Mouse (Mus musculus) limb, embryonic 13.5 days (tissue): ENCODE data around the gene Chd1. TPM values are rescaled to one million over a fixed set of nuclear protein-coding genes. Genes with fewer than 3 reads are reported as not detected.

Experiments used
- ATAC-seq: fragments of 200-750 bp; cut with Nextera tagmentation; 2 replicates; pipeline ENCODE4 v1.8.0; 2017; ENCODE audit warnings: low read depth, moderate number of reproducible peaks, moderate TSS enrichment; ENCODE audit not compliant: low FRiP score
- H3K27ac ChIP-seq: fragments of 300-500 bp; sonication (generic); 2 replicates; pipeline ENCODE4 v1.5.1; 2015; ENCODE audit warnings: inconsistent platforms, mild to moderate bottlenecking, moderate library complexity
- H3K27me3 ChIP-seq: fragments of 300-500 bp; sonication (generic); 2 replicates; pipeline ENCODE4 v1.6.1; 2015; ENCODE audit warnings: mild to moderate bottlenecking, inconsistent platforms
- H3K36me3 ChIP-seq: fragments of 300-500 bp; sonication (generic); 2 replicates; pipeline ENCODE4 v1.6.1; 2015; ENCODE audit warnings: inconsistent platforms, mild to moderate bottlenecking, moderate library complexity
- H3K4me1 ChIP-seq: fragments of 300-500 bp; sonication (generic); 2 replicates; pipeline ENCODE4 v1.6.1; 2015; ENCODE audit warnings: inconsistent platforms
- H3K4me2 ChIP-seq: fragments of 300-500 bp; sonication (generic); replicated peaks from 2 replicates; pipeline ENCODE4 v1.6.1; 2015; ENCODE audit warnings: inconsistent platforms, mild to moderate bottlenecking, moderate library complexity
- H3K4me3 ChIP-seq: fragments of 300-500 bp; sonication (generic); 2 replicates; pipeline ENCODE4 v1.5.1; 2015; ENCODE audit warnings: moderate library complexity, mild to moderate bottlenecking, inconsistent platforms
- H3K9ac ChIP-seq: fragments of 300-500 bp; sonication (generic); 2 replicates; pipeline ENCODE4 v1.6.1; 2015; ENCODE audit warnings: mild to moderate bottlenecking, inconsistent platforms
- H3K9me3 ChIP-seq: fragments of 300-500 bp; sonication (generic); 2 replicates; pipeline ENCODE4 v1.6.1; 2016; ENCODE audit warnings: inconsistent platforms
- WGBS: fragments of 180-500 bp; shearing (Covaris S2); methylation state at CpG from one replicate; pipeline ENCODE4 v1.1.7; 2015; 5-methylcytosine and 5-hydroxymethylcytosine counted together
- polyA plus RNA-seq: library from polyadenylated mRNA; unstranded; fragments of >200 nt; fragmentation: Nextera tagmentation; extraction: Ambion mirVana; gene quantifications from 2 replicates; pipeline ENCODE4 v1.2.1, GENCODE M21; 2015

The Chd1 gene
- polyA plus RNA-seq, result 31.3 and 32.4 TPM in 2 replicates

- 1% methylated on average over 39 of the region's 124 CpGs for WGBS
- peaks cover 13% of the 10 kb centered on the region for H3K4me1 ChIP-seq
- peak within 1 kb of the TSS; percentile 89 for H3K4me3 ChIP-seq
- H3K9me3 ChIP-seq, result no peaks in the 10 kb centered on the region
- H3K36me3 ChIP-seq, result peaks cover 14% of the 10 kb centered on the region
- no peaks in the 10 kb centered on the region for H3K27me3 ChIP-seq
- H3K4me2 ChIP-seq, result peak within 1 kb of the TSS; percentile 89
- peak within 1 kb of the TSS; percentile 94 for H3K27ac ChIP-seq
- peak within 1 kb of the TSS; percentile 96 for H3K9ac ChIP-seq
- peak; percentile 95 for ATAC-seq
Observed at GRCm38 (mm10) chr17:15704475-15705300, at the start of gene Chd1. TSS of gene Chd1 (plus strand) at chr17:15704967.

- peak; percentile 82 for ATAC-seq
- 6% methylated on average over 6 of the region's 6 CpGs for WGBS
- H3K9ac ChIP-seq, result peak overlapping the region; percentile 25; the same call in 1 of the 2 replicates
- H3K4me1 ChIP-seq, result peaks cover 11% of the 10 kb centered on the region
- no peak overlapping the region for H3K27ac ChIP-seq
- no peaks in the 10 kb centered on the region for H3K36me3 ChIP-seq
- H3K27me3 ChIP-seq, result no peaks in the 10 kb centered on the region
- no peaks in the 10 kb centered on the region for H3K9me3 ChIP-seq
- H3K4me2 ChIP-seq, result peak overlapping the region; percentile 47
- peak overlapping the region; percentile 6; the same call in 1 of the 2 replicates for H3K4me3 ChIP-seq
Observed at GRCm38 (mm10) chr17:15656881-15657607, 47.7 kb upstream of the Chd1 start.

GRCm38 (mm10) chr17:15672870-15673269, 31.9 kb upstream of the Chd1 start:
- no peak overlapping the region for H3K27ac ChIP-seq
- H3K27me3 ChIP-seq, result no peaks in the 10 kb centered on the region
- no peak overlapping the region for H3K9ac ChIP-seq
- H3K4me3 ChIP-seq, result no peak overlapping the region
- no peaks in the 10 kb centered on the region for H3K9me3 ChIP-seq
- WGBS, result 27% methylated on average over 5 of the region's 5 CpGs
- H3K36me3 ChIP-seq, result no peaks in the 10 kb centered on the region
- no peak overlapping the region for H3K4me2 ChIP-seq
- no peak for ATAC-seq
- peaks cover 4% of the 10 kb centered on the region; the same call in 1 of the 2 replicates for H3K4me1 ChIP-seq

- Histone ChIP-seq H3K36me3 (no peaks in the 10 kb centered on the region), H3K4me2 (no peak overlapping the region), H3K9me3 (no peaks in the 10 kb centered on the region), H3K9ac (no peak overlapping the region), H3K27me3 (no peaks in the 10 kb centered on the region), H3K4me1 (0 out of 2 replicates have a peak, but pooled peaks cover under 1% of the 10 kb centered on the region), H3K4me3 (no peak overlapping the region), H3K27ac (no peak overlapping the region)
- ATAC-seq, result no peak
- 37% methylated on average over 6 of the region's 6 CpGs for WGBS
Observed at GRCm38 (mm10) chr17:15677970-15678645, 26.7 kb upstream of the Chd1 start.

GRCm38 (mm10) chr17:15679966-15680630, 24.7 kb upstream of the Chd1 start:
- no peak overlapping the region for H3K9ac ChIP-seq
- H3K4me3 ChIP-seq, result no peak overlapping the region
- WGBS, result 87% methylated on average over 9 of the region's 9 CpGs
- ATAC-seq, result no peak
- no peak overlapping the region for H3K27ac ChIP-seq
- H3K36me3 ChIP-seq, result no peaks in the 10 kb centered on the region
- H3K9me3 ChIP-seq, result no peaks in the 10 kb centered on the region
- no peak overlapping the region for H3K4me2 ChIP-seq
- no peaks in the 10 kb centered on the region for H3K4me1 ChIP-seq
- no peaks in the 10 kb centered on the region for H3K27me3 ChIP-seq

DNA sequence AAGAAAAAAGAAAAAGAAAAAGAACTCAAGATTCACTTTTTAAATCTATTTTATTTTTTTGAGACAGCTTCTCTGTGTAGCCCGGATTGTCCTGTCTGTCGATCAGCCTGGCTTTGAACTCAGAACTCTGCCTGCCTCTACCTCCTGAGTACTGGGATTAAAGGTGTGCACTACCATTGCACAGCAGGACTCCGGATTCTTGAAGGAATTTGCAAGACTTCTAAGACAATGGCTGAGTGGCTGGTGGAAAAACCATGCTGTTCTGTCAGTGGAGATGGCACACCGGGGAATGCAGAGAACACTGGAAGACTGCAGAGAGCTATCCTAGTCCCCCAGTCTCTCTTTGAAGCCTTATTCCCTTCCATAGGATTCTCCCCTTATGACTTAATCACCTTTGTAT, 24.1 kb upstream of the Chd1 start:
- Histone ChIP-seq H3K9ac (no peak overlapping the region), H3K4me3 (no peak overlapping the region), H3K4me2 (no peak overlapping the region), H3K9me3 (no peaks in the 10 kb centered on the region), H3K27ac (no peak overlapping the region), H3K36me3 (no peaks in the 10 kb centered on the region), H3K27me3 (no peaks in the 10 kb centered on the region), H3K4me1 (no peaks in the 10 kb centered on the region)
- WGBS, result 92% methylated on average over 4 of the region's 4 CpGs
- no peak for ATAC-seq

DNA sequence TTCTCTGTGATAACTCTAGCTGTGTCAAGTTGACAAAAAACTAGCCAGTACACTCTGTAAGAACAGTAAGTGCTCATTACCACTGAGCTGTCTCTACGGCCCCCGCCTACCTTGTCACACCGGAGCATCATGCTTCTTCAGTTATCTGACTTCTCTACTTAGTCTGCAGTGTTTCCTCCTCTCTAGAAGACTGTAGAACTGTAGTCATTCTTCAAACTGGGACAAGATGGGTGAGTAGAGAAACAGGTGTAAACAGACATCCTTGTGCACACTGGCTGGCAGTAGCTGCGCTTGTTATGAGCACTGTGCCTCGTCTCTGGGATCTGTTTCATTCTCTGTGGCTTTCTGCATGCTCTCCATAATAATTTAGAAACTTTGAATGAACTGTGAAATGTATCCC, 18.4 kb upstream of the Chd1 start:
- no peak for ATAC-seq
- Histone ChIP-seq H3K9me3 (no peaks in the 10 kb centered on the region), H3K9ac (no peak overlapping the region), H3K4me2 (no peak overlapping the region), H3K27me3 (no peaks in the 10 kb centered on the region), H3K27ac (no peak overlapping the region), H3K4me3 (no peak overlapping the region), H3K4me1 (no peaks in the 10 kb centered on the region), H3K36me3 (no peaks in the 10 kb centered on the region)
- WGBS, result 87% methylated on average over 5 of the region's 5 CpGs

- H3K4me2 ChIP-seq, result no peak overlapping the region
- H3K27ac ChIP-seq, result no peak overlapping the region
- WGBS, result 63% methylated on average over 1 of the region's 1 CpGs
- H3K9ac ChIP-seq, result no peak overlapping the region
- no peaks in the 10 kb centered on the region for H3K9me3 ChIP-seq
- no peaks in the 10 kb centered on the region for H3K4me1 ChIP-seq
- no peaks in the 10 kb centered on the region for H3K36me3 ChIP-seq
- no peak overlapping the region for H3K4me3 ChIP-seq
- no peaks in the 10 kb centered on the region for H3K27me3 ChIP-seq
- ATAC-seq, result no peak
Observed at GRCm38 (mm10) chr17:15690304-15690703, 14.5 kb upstream of the Chd1 start.

GRCm38 (mm10) chr17:15695566-15695965, 9.2 kb upstream of the Chd1 start:
- Histone ChIP-seq H3K9ac (no peak overlapping the region), H3K4me1 (no peaks in the 10 kb centered on the region), H3K27me3 (no peaks in the 10 kb centered on the region), H3K36me3 (no peaks in the 10 kb centered on the region), H3K9me3 (no peaks in the 10 kb centered on the region; the same call in 1 of the 2 replicates), H3K4me2 (no peak overlapping the region), H3K27ac (no peak overlapping the region), H3K4me3 (no peak overlapping the region)
- no peak for ATAC-seq
- WGBS, result 89% methylated on average over 2 of the region's 2 CpGs

DNA sequence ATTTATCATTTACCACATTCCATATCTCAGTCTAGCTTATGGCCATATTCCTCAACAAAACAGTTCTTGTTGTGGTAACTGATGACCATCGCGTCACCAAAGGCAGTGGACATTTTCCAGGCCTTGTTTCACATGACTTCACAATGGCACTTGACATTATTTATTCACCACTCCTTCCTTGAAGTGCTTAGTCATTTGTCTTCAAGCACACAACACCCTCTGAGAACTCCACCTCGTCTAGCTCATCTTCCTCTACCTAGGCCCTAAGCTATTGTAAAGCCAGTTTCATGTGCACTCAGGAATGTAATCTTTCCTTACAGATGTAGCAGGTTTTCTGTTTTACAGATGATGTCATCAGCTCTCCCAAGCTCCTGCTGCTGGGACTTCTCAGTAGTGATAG, 5.8 kb upstream of the Chd1 start:
- no peaks in the 10 kb centered on the region; the same call in 1 of the 2 replicates for H3K9me3 ChIP-seq
- ATAC-seq, result no peak
- H3K4me2 ChIP-seq, result no peak overlapping the region
- no peaks in the 10 kb centered on the region for H3K27me3 ChIP-seq
- peaks cover 3% of the 10 kb centered on the region; the same call in 1 of the 2 replicates for H3K4me1 ChIP-seq
- no peak overlapping the region for H3K4me3 ChIP-seq
- H3K36me3 ChIP-seq, result no peaks in the 10 kb centered on the region
- no peak overlapping the region for H3K9ac ChIP-seq
- H3K27ac ChIP-seq, result no peak overlapping the region
- WGBS, result 88% methylated on average over 3 of the region's 3 CpGs

DNA sequence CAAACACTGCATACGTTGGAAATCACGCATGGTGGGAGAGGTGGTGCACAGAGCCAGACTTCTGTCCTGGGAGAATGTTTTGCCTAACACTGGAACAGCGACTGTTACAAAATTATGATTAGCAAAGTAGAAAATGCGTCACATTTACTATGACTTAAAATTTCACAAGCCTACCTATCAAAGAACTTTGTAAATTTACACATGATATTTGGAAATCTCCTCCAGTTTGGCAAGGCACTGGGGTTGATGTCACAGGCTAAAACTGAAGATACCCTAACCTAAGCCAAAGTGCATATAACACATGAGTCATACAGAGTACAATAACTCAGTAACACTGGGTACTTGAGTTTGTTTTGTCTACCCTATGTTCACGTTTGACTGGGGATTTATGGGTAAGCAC, 3.3 kb upstream of the Chd1 start:
- no peaks in the 10 kb centered on the region; the same call in 1 of the 2 replicates for H3K9me3 ChIP-seq
- no peak overlapping the region for H3K27ac ChIP-seq
- 88% methylated on average over 5 of the region's 5 CpGs for WGBS

More for the DNA sequence above, 3.3 kb upstream of the Chd1 start:
- Histone ChIP-seq H3K4me2 (no peak overlapping the region), H3K4me1 (peaks cover 7% of the 10 kb centered on the region), H3K9ac (no peak overlapping the region), H3K4me3 (no peak overlapping the region), H3K27me3 (no peaks in the 10 kb centered on the region), H3K36me3 (no peaks in the 10 kb centered on the region)
- ATAC-seq, result no peak
